Mouse (Mus musculus): Measurements from ENCODE around the gene Pnrc1. TPM values are rescaled to one million over a fixed set of nuclear protein-coding genes. Genes with fewer than 3 reads are reported as not detected.

Pnrc1 gene
- total RNA-seq, 1 experiment from 2014 or later, result 345 TPM

GRCm38 (mm10) chr4:33245853-33246395 is 44.0 kb downstream of the Pnrc1 start:
- no peak for ATAC-seq (replicated peaks in 1 of 2; ENCODE audit: insufficient read depth in 1 of 2, low FRiP score in 2 of 2, low TSS enrichment in 1 of 2, low read depth in 1 of 2, poor library complexity in 2 of 2, severe bottlenecking in 2 of 2)

- ATAC-seq (replicated peaks in 1 of 2; ENCODE audit: insufficient read depth in 1 of 2, low FRiP score in 2 of 2, low TSS enrichment in 1 of 2, low read depth in 1 of 2, poor library complexity in 2 of 2, severe bottlenecking in 2 of 2), result peak; percentile 7 to 19; a peak in 3 of 4 replicates
Observed at GRCm38 (mm10) chr4:33243921-33244320, 46.0 kb downstream of the Pnrc1 start.

GRCm38 (mm10) chr4:33243016-33243758 is 46.8 kb downstream of the Pnrc1 start:
- no peak for ATAC-seq (replicated peaks in 1 of 2; ENCODE audit: insufficient read depth in 1 of 2, low FRiP score in 2 of 2, low TSS enrichment in 1 of 2, low read depth in 1 of 2, poor library complexity in 2 of 2, severe bottlenecking in 2 of 2)

- ATAC-seq (replicated peaks in 1 of 2; ENCODE audit: insufficient read depth in 1 of 2, low FRiP score in 2 of 2, low TSS enrichment in 1 of 2, low read depth in 1 of 2, poor library complexity in 2 of 2, severe bottlenecking in 2 of 2), result peak in 1 of 2 experiments; percentile 9; a peak in 1 of 4 replicates
Observed at GRCm38 (mm10) chr4:33242536-33242935, 47.4 kb downstream of the Pnrc1 start.

GRCm38 (mm10) chr4:33230881-33231280 is 59.1 kb downstream of the Pnrc1 start:
- no peak for ATAC-seq (replicated peaks in 1 of 2; ENCODE audit: insufficient read depth in 1 of 2, low FRiP score in 2 of 2, low TSS enrichment in 1 of 2, low read depth in 1 of 2, poor library complexity in 2 of 2, severe bottlenecking in 2 of 2)

- no peak for ATAC-seq (replicated peaks in 1 of 2; ENCODE audit: insufficient read depth in 1 of 2, low FRiP score in 2 of 2, low TSS enrichment in 1 of 2, low read depth in 1 of 2, poor library complexity in 2 of 2, severe bottlenecking in 2 of 2)
Observed at GRCm38 (mm10) chr4:33229639-33230038, 60.3 kb downstream of the Pnrc1 start.

- peak in 1 of 2 experiments; percentile 17; a peak in 1 of 4 replicates for ATAC-seq (replicated peaks in 1 of 2; ENCODE audit: insufficient read depth in 1 of 2, low FRiP score in 2 of 2, low TSS enrichment in 1 of 2, low read depth in 1 of 2, poor library complexity in 2 of 2, severe bottlenecking in 2 of 2)
Observed at GRCm38 (mm10) chr4:33227164-33227563, 62.8 kb downstream of the Pnrc1 start.

- ATAC-seq (replicated peaks in 1 of 2; ENCODE audit: insufficient read depth in 1 of 2, low FRiP score in 2 of 2, low TSS enrichment in 1 of 2, low read depth in 1 of 2, poor library complexity in 2 of 2, severe bottlenecking in 2 of 2), result no peak
Observed at GRCm38 (mm10) chr4:33224003-33224675, 65.8 kb downstream of the Pnrc1 start.

GRCm38 (mm10) chr4:33221847-33222246 is 68.1 kb downstream of the Pnrc1 start:
- ATAC-seq (replicated peaks in 1 of 2; ENCODE audit: insufficient read depth in 1 of 2, low FRiP score in 2 of 2, low TSS enrichment in 1 of 2, low read depth in 1 of 2, poor library complexity in 2 of 2, severe bottlenecking in 2 of 2), result no peak

GRCm38 (mm10) chr4:33208881-33209841 is 80.8 kb downstream of the Pnrc1 start, which contains the start of gene Srsf12:
Gene Srsf12, plus strand, starts transcription at chr4:33208991.
- ATAC-seq (replicated peaks in 1 of 2; ENCODE audit: insufficient read depth in 1 of 2, low FRiP score in 2 of 2, low TSS enrichment in 1 of 2, low read depth in 1 of 2, poor library complexity in 2 of 2, severe bottlenecking in 2 of 2), result peak; percentile 75 to 90

- ATAC-seq (replicated peaks in 1 of 2; ENCODE audit: insufficient read depth in 1 of 2, low FRiP score in 2 of 2, low TSS enrichment in 1 of 2, low read depth in 1 of 2, poor library complexity in 2 of 2, severe bottlenecking in 2 of 2), result no peak
Observed at GRCm38 (mm10) chr4:33207551-33207950, 82.4 kb downstream of the Pnrc1 start.

GRCm38 (mm10) chr4:33204682-33205081 is 85.3 kb downstream of the Pnrc1 start:
- peak; percentile 75 to 83 for ATAC-seq (replicated peaks in 1 of 2; ENCODE audit: insufficient read depth in 1 of 2, low FRiP score in 2 of 2, low TSS enrichment in 1 of 2, low read depth in 1 of 2, poor library complexity in 2 of 2, severe bottlenecking in 2 of 2)

GRCm38 (mm10) chr4:33198117-33198516 is 91.8 kb downstream of the Pnrc1 start:
- ATAC-seq (replicated peaks in 1 of 2; ENCODE audit: insufficient read depth in 1 of 2, low FRiP score in 2 of 2, low TSS enrichment in 1 of 2, low read depth in 1 of 2, poor library complexity in 2 of 2, severe bottlenecking in 2 of 2), result no peak

Other genes starting within 250 kb of the Pnrc1 start
- gene Gabrr2, start 227.2 kb downstream of the Pnrc1 start, total RNA-seq (2017), result not detected in 2 replicates
- gene Gabrr1, start 157.6 kb downstream of the Pnrc1 start, total RNA-seq (2017), result not detected in 2 replicates
- 1.9 and 3.3 TPM in 2 replicates for gene Pm20d2, start 100.4 kb downstream of the Pnrc1 start, total RNA-seq (2017)
- gene Srsf12, start 81.2 kb downstream of the Pnrc1 start, total RNA-seq (2017), result 0.25 and 0.89 TPM in 2 replicates
- gene Rngtt, start 20.1 kb upstream of the Pnrc1 start, total RNA-seq (2017), result 44.5 and 54.0 TPM in 2 replicates